Mouse (Mus musculus) Patski (cell line): ENCODE results near the gene Kcnh8. TPM values are rescaled to one million over a fixed set of nuclear protein-coding genes. Genes with fewer than 3 reads are reported as not detected.

ENCODE experiments used
- ATAC-seq: fragments of 100-300 bp; one replicate; pipeline ENCODE4 v1.8.0; 2021
- CTCF ChIA-PET: fragments of 350-600 bp; sonication (Branson Sonifier 250); formaldehyde crosslinking; loops from one replicate; lab custom pipeline; 2022; ENCODE audit warnings: inconsistent platforms; lab: Charles Lee
- POLR2A ChIA-PET: fragments of 350-600 bp; sonication (Branson Sonifier 250); formaldehyde crosslinking; loops from one replicate; lab custom pipeline; 2022; ENCODE audit warnings: antibody characterized with exemption, inconsistent platforms; lab: Charles Lee
- DNase-seq: peaks from one replicate; pipeline ENCODE4 v3.0.0-alpha.2; 2011; ENCODE audit warnings: low read depth, low spot score
- H3K27me3 ChIP-seq: fragments of 371-371 bp; one replicate; pipeline ENCODE4 v1.5.1; 2021
- CTCF ChIP-seq: fragments of 100-300 bp; IDR thresholded peaks from one replicate; pipeline ENCODE4 v1.5.1; 2021
- in situ Hi-C: fragments of 300-500 bp; cut with MboI; formaldehyde crosslinking; loops from 3 replicates; pipeline ENCODE4 v1.11.1; 2018; ENCODE audit warnings: low pct_unique_long_range_greater_than_20kb, mixed read lengths
- polyA plus RNA-seq: library from polyadenylated mRNA; unstranded; gene quantifications from one replicate; pipeline ENCODE4 v1.2.3, GENCODE M21; 2021

Kcnh8 gene
- polyA plus RNA-seq, 1 experiment from 2014 or later, result not detected

DNA sequence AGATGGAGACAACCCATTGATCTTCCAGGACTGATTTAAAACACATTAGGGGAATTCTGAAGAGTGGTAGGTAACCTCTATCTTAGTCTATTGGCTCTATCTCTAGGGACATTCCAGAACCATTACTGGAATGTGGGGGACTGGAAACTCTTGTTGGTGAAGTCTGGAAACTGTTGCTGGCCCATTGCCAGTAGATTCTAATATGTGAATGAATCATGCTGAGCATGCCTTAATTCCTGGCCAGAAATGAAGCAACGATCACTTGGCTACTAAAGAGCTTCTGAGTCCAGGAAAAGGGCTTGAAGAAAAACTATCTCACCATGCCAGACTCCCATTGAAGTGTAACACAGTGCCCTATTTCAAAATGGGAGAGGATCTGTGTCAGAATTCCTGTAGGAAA lies 208.3 kb downstream of the Kcnh8 start:
- DNase-seq (peak; percentile 90), ATAC-seq (peak; percentile 98)
- no peak for TF ChIP-seq CTCF
- ChIA-PET POLR2A (no interaction called here), CTCF (no interaction called here)
- in situ Hi-C loops, result no loop called here
- H3K27me3 ChIP-seq, result no peaks in the 10 kb centered on the region

DNA sequence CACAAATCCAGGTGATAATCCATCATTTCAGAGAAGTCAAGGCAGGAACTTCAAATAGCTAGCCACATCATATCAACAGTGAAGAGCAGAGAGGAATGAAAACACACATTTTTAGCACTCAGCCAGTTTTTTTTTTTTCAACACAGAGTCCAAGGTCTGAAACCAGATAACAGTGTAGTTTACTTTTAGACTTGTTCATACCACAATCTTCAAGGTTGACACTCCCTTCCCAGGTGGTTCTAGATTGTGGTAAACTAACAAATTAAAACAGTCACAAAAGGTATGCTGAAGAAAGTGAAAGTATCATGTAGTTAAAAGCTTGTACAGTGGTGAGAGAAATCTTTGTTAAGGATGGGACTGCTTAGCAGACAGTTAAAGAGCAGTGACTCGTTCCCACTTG lies 216.5 kb downstream of the Kcnh8 start:
- no peak for ATAC-seq
- ChIA-PET POLR2A (no interaction called here), CTCF (no interaction called here)
- no peaks in the 10 kb centered on the region for H3K27me3 ChIP-seq
- DNase-seq, result no peak
- TF ChIP-seq CTCF, result no peak
- in situ Hi-C loops, result no loop called here

DNA sequence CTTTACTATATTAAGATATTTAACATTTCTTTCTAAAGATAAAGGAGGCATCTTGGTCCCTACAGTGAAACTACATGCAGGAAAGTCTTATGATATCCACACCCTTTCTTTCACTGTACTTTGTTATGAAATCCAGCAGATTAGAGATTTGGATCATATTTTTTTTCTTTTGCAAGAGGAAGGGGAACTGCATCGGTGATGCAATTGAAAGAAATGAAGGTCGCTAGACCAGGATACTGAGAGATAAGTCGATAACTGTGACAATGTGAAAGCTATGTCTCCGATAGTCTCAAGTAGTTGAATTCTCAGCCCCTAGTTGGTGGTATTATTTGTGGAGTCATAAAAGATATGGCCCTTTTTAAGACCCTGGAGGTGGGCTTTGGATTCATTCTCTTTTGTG lies 227.2 kb downstream of the Kcnh8 start:
- ChIA-PET CTCF (interaction anchor here (1.0 kb wide), 1 partner anchor 26 kb away, joined by 4 read pairs; no protein-coding TSS in a partner anchor), POLR2A (no interaction called here)
- no peak for DNase-seq
- TF ChIP-seq CTCF, result no peak
- no peaks in the 10 kb centered on the region for H3K27me3 ChIP-seq
- in situ Hi-C loops, result no loop called here
- no peak for ATAC-seq

DNA sequence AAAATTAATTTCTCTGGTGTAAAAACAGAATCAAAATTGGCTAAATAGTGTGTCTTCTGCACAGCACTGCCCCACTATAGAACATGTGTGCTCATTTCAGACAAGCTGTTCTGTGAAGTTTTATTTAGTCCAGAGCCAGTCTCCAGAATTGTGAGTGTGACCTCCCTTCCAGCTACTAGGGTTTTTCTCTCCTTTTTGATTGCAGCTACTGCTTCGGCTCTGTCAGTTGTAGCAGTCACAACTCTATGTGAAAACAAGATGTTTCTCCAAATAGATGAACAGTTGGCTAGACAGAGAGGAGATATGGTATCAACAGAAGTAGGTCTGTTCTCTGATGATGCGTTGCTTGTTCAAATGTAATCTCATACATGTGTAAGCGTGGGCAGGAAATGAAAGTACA lies 270.7 kb downstream of the Kcnh8 start:
- no peak for TF ChIP-seq CTCF
- CTCF ChIA-PET, result no interaction called here
- POLR2A ChIA-PET, result no interaction called here
- ATAC-seq (no peak), DNase-seq (no peak)
- in situ Hi-C loops, result no loop called here
- H3K27me3 ChIP-seq, result peaks cover 3% of the 10 kb centered on the region

DNA sequence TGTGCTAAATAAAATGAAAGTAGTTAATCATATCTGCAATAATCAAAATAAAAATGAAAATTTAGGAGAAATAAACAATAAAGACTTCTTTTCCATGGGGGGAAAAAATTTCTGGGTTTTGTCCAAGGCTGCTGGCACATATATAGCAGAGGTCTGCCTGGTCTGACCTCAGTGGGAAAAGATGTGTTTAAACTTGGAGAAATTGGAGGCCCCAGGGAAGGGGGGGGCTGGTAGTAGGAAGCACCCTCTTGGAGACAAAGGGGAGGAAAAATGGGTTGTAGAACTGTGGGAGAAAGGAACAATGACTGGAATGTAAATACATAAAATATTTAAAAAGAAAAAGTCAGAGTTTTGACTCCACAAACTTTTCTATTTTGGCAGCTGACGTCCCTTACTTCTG lies 276.5 kb downstream of the Kcnh8 start:
- ATAC-seq (no peak), DNase-seq (no peak)
- TF ChIP-seq CTCF, result no peak
- in situ Hi-C loops, result no loop called here
- ChIA-PET CTCF (no interaction called here), POLR2A (no interaction called here)
- no peaks in the 10 kb centered on the region for H3K27me3 ChIP-seq

DNA sequence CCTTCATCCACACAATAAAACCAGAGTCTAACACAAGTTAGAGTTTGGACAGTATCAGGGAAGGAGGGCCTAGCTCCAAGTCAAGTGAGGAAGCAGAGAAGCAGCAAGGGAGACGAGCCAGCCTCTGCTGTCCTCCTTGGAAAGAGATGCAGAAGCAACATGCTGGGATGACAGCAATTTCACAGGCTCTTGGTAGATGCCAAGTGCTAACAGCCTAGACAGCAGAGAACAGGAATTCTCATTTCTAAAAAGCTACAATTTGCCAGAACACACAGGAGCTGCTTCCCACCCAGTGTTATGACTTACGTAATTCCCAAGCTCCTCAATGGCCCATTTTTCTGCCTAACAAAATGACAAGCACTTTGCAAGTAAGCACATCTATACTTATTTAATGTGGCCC lies 277.5 kb downstream of the Kcnh8 start:
- POLR2A ChIA-PET, result no interaction called here
- DNase-seq (no peak), ATAC-seq (no peak)
- no peaks in the 10 kb centered on the region for H3K27me3 ChIP-seq
- CTCF ChIA-PET, result interaction anchor here (1.2 kb wide), 1 partner anchor 90 kb away, joined by 3 read pairs; no protein-coding TSS in a partner anchor
- TF ChIP-seq CTCF, result no peak
- in situ Hi-C loops, result no loop called here

DNA sequence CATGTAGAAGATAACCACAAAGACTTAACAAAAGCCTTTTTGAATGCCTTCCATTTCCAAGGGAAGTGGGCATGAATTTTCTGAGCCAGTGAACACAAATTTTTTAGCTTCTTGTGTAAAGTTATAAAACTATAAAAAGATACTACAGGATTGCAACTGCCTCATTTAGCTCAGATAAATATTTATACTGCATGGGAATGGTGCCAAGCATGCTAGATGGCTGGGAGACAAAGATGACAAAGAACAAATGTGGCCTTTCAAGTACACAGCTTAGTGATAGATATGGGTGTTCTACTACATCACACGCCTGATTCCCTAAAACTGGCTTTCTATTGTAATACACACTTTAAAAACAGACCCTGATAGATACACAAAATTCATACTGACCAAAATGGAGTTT lies 282.7 kb downstream of the Kcnh8 start:
- DNase-seq (no peak), ATAC-seq (no peak)
- TF ChIP-seq CTCF, result no peak
- in situ Hi-C loops, result no loop called here
- CTCF ChIA-PET, result no interaction called here
- POLR2A ChIA-PET, result no interaction called here
- H3K27me3 ChIP-seq, result no peaks in the 10 kb centered on the region

DNA sequence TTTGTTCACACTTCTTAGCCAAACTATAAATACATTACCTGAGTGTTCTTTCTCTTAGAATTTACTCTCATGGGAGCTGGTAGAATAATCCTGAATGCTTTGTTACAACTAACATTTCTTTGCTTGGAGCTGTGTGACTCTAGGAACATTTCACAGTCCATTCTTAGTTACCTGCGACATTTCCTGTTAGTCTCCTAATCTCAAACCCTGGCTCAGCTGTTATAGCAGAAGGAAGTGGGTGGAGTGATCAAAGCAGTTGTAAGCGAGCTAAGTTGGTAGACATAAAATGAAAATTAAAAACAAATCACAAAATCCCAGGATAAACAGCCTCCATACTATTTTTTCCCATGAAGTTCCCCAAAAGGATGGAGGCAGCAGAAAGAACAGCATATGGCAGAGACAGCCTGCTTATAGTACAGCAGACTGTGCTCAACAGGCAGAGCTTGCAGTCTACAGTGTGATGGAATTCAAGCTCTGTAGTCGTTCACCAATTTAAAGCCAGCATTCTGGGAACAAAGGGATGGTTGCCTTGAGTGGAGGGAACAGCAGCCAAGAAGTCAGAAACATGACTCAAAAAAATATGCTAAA lies 318.1 kb downstream of the Kcnh8 start:
- in situ Hi-C loops, result no loop called here
- no peak for DNase-seq
- no peak for ATAC-seq
- ChIA-PET POLR2A (no interaction called here), CTCF (no interaction called here)
- no peak for TF ChIP-seq CTCF
- peaks cover 17% of the 10 kb centered on the region for H3K27me3 ChIP-seq

DNA sequence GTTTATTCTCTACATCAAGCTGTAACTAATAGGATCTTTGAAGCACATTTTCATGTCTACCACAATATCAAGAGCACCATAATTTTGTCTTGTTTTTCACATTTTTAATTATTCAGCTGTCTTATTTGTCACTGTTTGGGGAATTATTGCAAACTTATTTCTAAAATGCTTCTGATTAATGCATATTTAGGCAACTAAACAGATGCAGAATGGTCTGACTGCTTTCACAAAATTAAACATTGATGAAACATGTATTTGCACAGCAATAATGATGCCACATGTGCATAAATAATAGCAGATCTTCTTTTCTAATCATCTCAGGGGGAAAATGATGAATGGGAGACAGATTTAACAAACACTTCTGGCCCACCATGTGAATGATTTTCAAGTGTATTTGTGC lies 341.5 kb downstream of the Kcnh8 start:
- DNase-seq (no peak), ATAC-seq (no peak)
- ChIA-PET CTCF (interaction anchor here (1.1 kb wide), 1 partner anchor 35 kb away, joined by 3 read pairs; no protein-coding TSS in a partner anchor), POLR2A (no interaction called here)
- H3K27me3 ChIP-seq, result no peaks in the 10 kb centered on the region
- in situ Hi-C loops, result no loop called here
- no peak for TF ChIP-seq CTCF

DNA sequence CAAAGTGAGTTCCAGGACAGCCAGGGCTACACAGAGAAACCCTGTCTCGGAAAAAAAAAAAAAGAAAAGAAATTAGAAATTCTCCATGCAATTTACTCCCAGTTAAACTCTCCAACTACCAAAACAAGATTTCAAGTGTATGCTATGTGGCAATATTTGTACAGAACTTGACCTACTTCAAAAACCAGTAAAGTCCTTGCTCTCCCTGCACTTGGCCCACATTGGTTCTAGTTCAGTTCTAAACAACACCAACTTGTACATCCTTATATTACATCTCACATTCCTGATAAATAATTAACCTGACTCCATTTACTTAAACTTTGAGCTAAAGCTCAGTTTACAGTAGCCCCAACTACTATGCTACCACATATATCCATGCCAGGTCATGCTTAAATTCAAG lies 370.2 kb downstream of the Kcnh8 start:
- DNase-seq (no peak), ATAC-seq (no peak)
- TF ChIP-seq CTCF, result no peak
- ChIA-PET POLR2A (no interaction called here), CTCF (no interaction called here)
- H3K27me3 ChIP-seq, result peaks cover 2% of the 10 kb centered on the region
- in situ Hi-C loops, result no loop called here

DNA sequence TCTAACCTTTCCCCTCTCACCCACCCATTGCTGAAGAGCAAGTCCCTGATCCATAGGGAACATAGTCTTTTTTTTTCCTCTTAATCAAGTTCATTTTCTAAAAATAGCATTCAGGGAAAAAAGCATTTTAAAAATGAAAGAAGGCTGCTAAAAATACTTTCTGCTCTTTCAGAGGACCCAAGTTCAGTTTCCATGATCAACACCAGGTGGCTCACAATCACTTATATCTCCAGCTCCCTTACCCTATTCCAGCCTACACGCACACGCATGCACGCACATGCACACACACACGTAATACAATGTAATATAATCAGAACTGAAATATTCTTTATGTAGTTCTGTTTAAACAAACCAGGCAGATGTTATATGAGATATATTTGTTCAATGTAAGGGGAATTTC lies 378.4 kb downstream of the Kcnh8 start:
- ATAC-seq, result no peak
- no peak for DNase-seq
- ChIA-PET POLR2A (no interaction called here), CTCF (no interaction called here)
- TF ChIP-seq CTCF, result no peak
- H3K27me3 ChIP-seq, result peaks cover 2% of the 10 kb centered on the region
- in situ Hi-C loops, result no loop called here
